ENCODE assay signal across 17 mouse cellular contexts in the genomic region with DNA sequence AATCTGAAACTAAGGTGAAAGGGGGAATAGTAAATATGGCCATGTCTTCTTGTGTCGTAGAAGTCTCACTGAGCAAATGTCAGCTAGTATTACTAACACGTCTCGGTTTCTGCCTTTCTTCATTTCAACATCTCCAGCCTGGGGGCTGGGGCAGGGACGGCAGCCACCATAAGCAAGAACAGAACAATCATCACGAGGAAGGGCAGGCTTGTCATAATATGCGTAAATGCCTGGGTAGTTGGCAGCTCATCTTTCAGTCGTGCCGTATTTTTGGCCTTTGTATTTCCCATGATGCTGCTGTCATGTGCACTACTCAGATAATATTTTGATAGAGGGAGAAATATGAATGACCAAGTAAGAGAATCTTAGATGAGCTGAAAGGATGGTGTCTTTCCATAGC.
"Had no signal": no experiment of that assay in that cellular context is flagged by ENCODE, and none has a peak within 500 bp of the region (broad histone marks: within the 10 kb centered on the region; RNA-seq: fewer than 3 reads in every experiment).

No protein-coding gene starts in this region.

- H3K27me3 ChIP-seq: kidney, embryonic 15.5 days; limb, embryonic 12.5 days; limb, embryonic 15.5 days; midbrain, embryonic 12.5 days; midbrain, embryonic 15.5 days; neural tube, embryonic 12.5 days; neural tube, embryonic 15.5 days had no signal

- ATAC-seq: liver, postnatal 0 days; lung, postnatal 0 days; midbrain, embryonic 15.5 days had no signal

- H3K4me2 ChIP-seq: kidney, embryonic 15.5 days; limb, embryonic 12.5 days; limb, embryonic 15.5 days; liver, embryonic 11.5 days; lung, embryonic 14.5 days; midbrain, embryonic 12.5 days; midbrain, embryonic 15.5 days; neural tube, embryonic 12.5 days; neural tube, embryonic 15.5 days had no signal

- DNase-seq: kidney, postnatal 10 days; kidney, postnatal 4 days; left cerebral cortex, postnatal 4 days; liver, postnatal 0 days; lung, embryonic 14.5 days; thymus, postnatal 25 days had no signal

- H3K9me3 ChIP-seq: kidney, embryonic 15.5 days; limb, embryonic 12.5 days; limb, embryonic 15.5 days; midbrain, embryonic 12.5 days; midbrain, embryonic 15.5 days; neural tube, embryonic 12.5 days; neural tube, embryonic 15.5 days had no signal

- H3K27ac ChIP-seq: kidney, embryonic 15.5 days; limb, embryonic 12.5 days; limb, embryonic 15.5 days; liver, embryonic 14.5 days; macrophage; midbrain, embryonic 12.5 days; midbrain, embryonic 15.5 days; neural tube, embryonic 12.5 days; neural tube, embryonic 15.5 days had no signal

- H3K9ac ChIP-seq: kidney, embryonic 15.5 days; limb, embryonic 12.5 days; limb, embryonic 15.5 days; liver, embryonic 14.5 days; liver, postnatal 0 days; lung, embryonic 14.5 days; midbrain, embryonic 12.5 days; midbrain, embryonic 15.5 days; neural tube, embryonic 12.5 days; neural tube, embryonic 15.5 days had no signal

- H3K4me1 ChIP-seq: kidney, embryonic 15.5 days; limb, embryonic 12.5 days; limb, embryonic 15.5 days; midbrain, embryonic 12.5 days; midbrain, embryonic 15.5 days; neural tube, embryonic 12.5 days; neural tube, embryonic 15.5 days had no signal

- H3K4me3 ChIP-seq: kidney, embryonic 15.5 days; limb, embryonic 12.5 days; limb, embryonic 15.5 days; midbrain, embryonic 12.5 days; midbrain, embryonic 15.5 days; neural tube, embryonic 12.5 days; neural tube, embryonic 15.5 days had no signal

- H3K36me3 ChIP-seq: kidney, embryonic 15.5 days; limb, embryonic 12.5 days; limb, embryonic 15.5 days; midbrain, embryonic 12.5 days; midbrain, embryonic 15.5 days; neural tube, embryonic 12.5 days; neural tube, embryonic 15.5 days had no signal
